Comparison of ENCODE assay signal across 1 mouse cellular context in genomic region chr6:115996171-115996851, GRCm38 (mm10).
A peak's percentile ranks its signal among the peaks of the same experiment; 100 is the strongest.
TF ChIP-seq lines count a peak whose summit lies in the region.

No protein-coding gene starts in this region.

TF ChIP-seq in CH12.LX, 34 proteins besides CTCF, POLR2A, EP300 and RAD21 (continued from another document):
- TF ChIP-seq ZKSCAN1 (IDR thresholded peaks at IDR 0.05; ENCODE audit: borderline replicate concordance, low read depth, low read length) (no peak), USF2 (conservative IDR thresholded peaks at IDR 0.05; ENCODE audit: low read depth, low read length) (no peak), E2F4 (IDR thresholded peaks at IDR 0.05; ENCODE audit: insufficient replicate concordance, low read depth, low read length) (no peak), POLR2AphosphoS2 (IDR thresholded peaks at IDR 0.05; ENCODE audit: low read depth, low read length) (no peak), ZMIZ1 (IDR thresholded peaks at IDR 0.05; ENCODE audit: low read depth, low read length) (0 out of 2 replicates have a peak, but pooled peaks have one; percentile 31), RCOR1 (conservative IDR thresholded peaks at IDR 0.05; ENCODE audit: low read depth, low read length) (0 out of 2 replicates have a peak, but pooled peaks have one; percentile 35), KAT2A (IDR thresholded peaks at IDR 0.05; ENCODE audit: insufficient replicate concordance, low read length) (no peak), MEF2A (IDR thresholded peaks at IDR 0.05; ENCODE audit: borderline replicate concordance, low read depth, low read length) (peak; percentile 58; the same call in 1 of the 2 replicates), MAFK (IDR thresholded peaks at IDR 0.05; ENCODE audit: insufficient replicate concordance, low read length) (no peak), JUN (IDR thresholded peaks at IDR 0.05; ENCODE audit: insufficient read depth, low read depth, low read length) (no peak)
TF ChIP-seq in CH12.LX: peak in this region for 16.
